Mouse (Mus musculus) liver, adult 2 months (tissue): ENCODE results near the gene Pkp3. TPM values are rescaled to one million over a fixed set of nuclear protein-coding genes. Genes with fewer than 3 reads are reported as not detected.
A peak's percentile ranks its signal among the peaks of the same experiment; 100 is the strongest.

ENCODE experiments used
- DNase-seq: peaks from one replicate; pipeline ENCODE4 v3.0.0-alpha.2; 2011; ENCODE audit warnings: low read depth, low spot score; ENCODE audit errors: extremely low read depth
- H3K27ac ChIP-seq: fragments of 200-500 bp; replicated peaks from 2 replicates; pipeline ENCODE4 v1.5.1; 2012; ENCODE audit warnings: low read depth, mild to moderate bottlenecking, control low read depth, inconsistent platforms, low read length; ENCODE audit not compliant: insufficient read depth
- H3K27me3 ChIP-seq: fragments of 200-500 bp; 2 replicates; pipeline ENCODE4 v1.6.1; 2012; ENCODE audit warnings: mild to moderate bottlenecking, moderate library complexity, low read length, inconsistent platforms; ENCODE audit not compliant: control insufficient read depth, insufficient read depth
- H3K36me3 ChIP-seq: fragments of 200-500 bp; 2 replicates; pipeline ENCODE4 v1.6.1; 2012; ENCODE audit warnings: low read length, inconsistent platforms; ENCODE audit not compliant: control insufficient read depth, insufficient read depth
- H3K4me1 ChIP-seq: fragments of 200-500 bp; 2 replicates; pipeline ENCODE4 v1.6.1; 2011; ENCODE audit warnings: low read length; ENCODE audit not compliant: control insufficient read depth, insufficient read depth
- H3K4me3 ChIP-seq: fragments of 200-500 bp; 2 replicates; pipeline ENCODE4 v1.5.1; 2011; ENCODE audit warnings: low read depth, mild to moderate bottlenecking, control low read depth, low read length, moderate library complexity; ENCODE audit not compliant: insufficient read depth
- H3K79me2 ChIP-seq: fragments of 200-500 bp; 2 replicates; pipeline ENCODE4 v1.6.1; 2012; ENCODE audit warnings: inconsistent platforms, mild to moderate bottlenecking, low read length, moderate library complexity; ENCODE audit not compliant: control insufficient read depth, insufficient read depth
- H3K9ac ChIP-seq: fragments of 200-500 bp; 2 replicates; pipeline ENCODE4 v1.6.1; 2012; ENCODE audit warnings: low read depth, mild to moderate bottlenecking, control low read depth, inconsistent platforms, low read length
- CTCF ChIP-seq: fragments of 200-500 bp; IDR thresholded peaks from 2 replicates; pipeline ENCODE4 v1.5.1; 2011; ENCODE audit warnings: low read depth, low read length, control low read depth
- POLR2A ChIP-seq: fragments of 200-500 bp; IDR thresholded peaks from 2 replicates; pipeline ENCODE4 v1.6.1; 2011; ENCODE audit warnings: low read length, control low read depth; ENCODE audit not compliant: insufficient read depth; ENCODE audit errors: extremely low read depth
- WGBS: fragments of 180-500 bp; shearing (Covaris S2); methylation state at CpG from one replicate; pipeline ENCODE4 v1.1.7; 2018; 5-methylcytosine and 5-hydroxymethylcytosine counted together
- polyA plus RNA-seq: library from polyadenylated mRNA; depleted of rRNA; stranded (reverse); fragments of >200 nt; gene quantifications from 2 replicates; pipeline ENCODE4 v1.2.3, GENCODE M21; 2012
- total RNA-seq: library from RNA; depleted of rRNA; stranded (reverse); fragments of >200 nt; gene quantifications from 2 replicates; pipeline ENCODE4 v1.2.3, GENCODE M21; 2014

The Pkp3 gene
- total and polyA plus RNA-seq, 2 experiments, result 0.83 to 2.0 TPM

GRCm38 (mm10) chr7:141059929-141060328, 18.1 kb upstream of the Pkp3 start:
- Histone ChIP-seq H3K36me3 (no peaks in the 10 kb centered on the region), H3K4me1 (peaks cover 8% of the 10 kb centered on the region), H3K27me3 (peaks cover 10% of the 10 kb centered on the region), H3K4me3 (no peak overlapping the region), H3K9ac (no peak overlapping the region), H3K27ac (no peak overlapping the region), H3K79me2 (no peaks in the 10 kb centered on the region)
- TF ChIP-seq CTCF, result no peak
- no peak for TF ChIP-seq POLR2A
- DNase-seq, result no peak
- WGBS, result 84% methylated on average over 2 of the region's 2 CpGs

- peak within 1 kb of the TSS; percentile 33; the same call in 1 of the 2 replicates for H3K4me3 ChIP-seq
- H3K9ac ChIP-seq, result no peak within 1 kb of the TSS
- peaks cover 10% of the 10 kb centered on the region for H3K27me3 ChIP-seq
- H3K4me1 ChIP-seq, result peaks cover 8% of the 10 kb centered on the region
- H3K79me2 ChIP-seq, result no peaks in the 10 kb centered on the region
- DNase-seq, result no peak
- TF ChIP-seq CTCF (no peak), POLR2A (no peak)
- WGBS, result 4% methylated on average over 72 of the region's 72 CpGs
- no peak within 1 kb of the TSS for H3K27ac ChIP-seq
- no peaks in the 10 kb centered on the region for H3K36me3 ChIP-seq
Observed at GRCm38 (mm10) chr7:141060426-141061242, 17.4 kb upstream of the Pkp3 start, which contains the start of gene B4galnt4. Gene B4galnt4, plus strand, starts transcription at chr7:141061104.

GRCm38 (mm10) chr7:141061269-141061692, 16.7 kb upstream of the Pkp3 start:
- Histone ChIP-seq H3K27ac (no peak overlapping the region), H3K36me3 (no peaks in the 10 kb centered on the region), H3K79me2 (no peaks in the 10 kb centered on the region), H3K27me3 (peaks cover 10% of the 10 kb centered on the region), H3K4me3 (no peak overlapping the region), H3K9ac (no peak overlapping the region), H3K4me1 (peaks cover 8% of the 10 kb centered on the region)
- WGBS, result 13% methylated on average over 37 of the region's 37 CpGs
- DNase-seq, result no peak
- TF ChIP-seq CTCF (no peak), POLR2A (no peak)

- Histone ChIP-seq H3K79me2 (no peaks in the 10 kb centered on the region), H3K36me3 (no peaks in the 10 kb centered on the region), H3K4me1 (peaks cover 8% of the 10 kb centered on the region), H3K27me3 (peaks cover 10% of the 10 kb centered on the region), H3K27ac (no peak overlapping the region), H3K9ac (no peak overlapping the region), H3K4me3 (no peak overlapping the region)
- TF ChIP-seq CTCF (no peak), POLR2A (no peak)
- DNase-seq, result no peak
- WGBS, result 92% methylated on average over 7 of the region's 7 CpGs
Observed at GRCm38 (mm10) chr7:141062525-141062924, 15.5 kb upstream of the Pkp3 start.

GRCm38 (mm10) chr7:141063353-141063752, 14.7 kb upstream of the Pkp3 start:
- Histone ChIP-seq H3K27me3 (peaks cover 10% of the 10 kb centered on the region), H3K4me3 (no peak overlapping the region), H3K27ac (no peak overlapping the region), H3K79me2 (no peaks in the 10 kb centered on the region), H3K36me3 (no peaks in the 10 kb centered on the region), H3K4me1 (peaks cover 8% of the 10 kb centered on the region), H3K9ac (no peak overlapping the region)
- no peak for DNase-seq
- 94% methylated on average over 3 of the region's 3 CpGs for WGBS
- TF ChIP-seq POLR2A (no peak), CTCF (no peak)

- no peaks in the 10 kb centered on the region for H3K36me3 ChIP-seq
- no peak overlapping the region for H3K27ac ChIP-seq
- TF ChIP-seq CTCF (no peak), POLR2A (no peak)
- WGBS, result 20% methylated on average over 7 of the region's 7 CpGs
- DNase-seq, result no peak
- H3K27me3 ChIP-seq, result peaks cover 10% of the 10 kb centered on the region
- H3K4me1 ChIP-seq, result peaks cover 8% of the 10 kb centered on the region
- no peaks in the 10 kb centered on the region for H3K79me2 ChIP-seq
- H3K4me3 ChIP-seq, result no peak overlapping the region
- H3K9ac ChIP-seq, result no peak overlapping the region
Observed at GRCm38 (mm10) chr7:141064175-141064574, 13.8 kb upstream of the Pkp3 start.
